Mouse (Mus musculus): ENCODE results near the gene H2-D1.

GRCm38 (mm10) chr17:35251981-35252380, 10.5 kb upstream of the H2-D1 start:
- TF ChIP-seq POLR2A (IDR thresholded peaks at IDR 0.05; ENCODE audit: borderline replicate concordance, insufficient read depth, low read length) (no peak), CTCF (IDR thresholded peaks at IDR 0.05; ENCODE audit: borderline replicate concordance, insufficient read depth, low read depth, low read length) (no peak)

Data from cerebellum, adult 2 months (tissue).